In genomic region chr4:134018779-134019145, GRCm38 (mm10) we compare ENCODE assay signal across 11 mouse cellular contexts. TPM values are rescaled to one million over a fixed set of nuclear protein-coding genes. Genes with fewer than 3 reads are reported as not detected.
DNase-seq lines count a peak whose midpoint lies in the region; ATAC-seq lines count a peak whose summit lies in the region.
"Had no signal": no experiment of that assay in that cellular context is flagged by ENCODE, and none has a peak within 500 bp of the region (broad histone marks: within the 10 kb centered on the region; RNA-seq: fewer than 3 reads in every experiment).

Gene Lin28a, minus strand, starts transcription at chr4:134018841.

- intact Hi-C loops in left cerebral cortex, postnatal 14 days (cut with DNase I), result no loop called here

- ATAC-seq in kidney, embryonic 15.5 days (replicated peaks; ENCODE audit: low FRiP score), result no peak
- ATAC-seq in embryonic facial prominence, embryonic 14.5 days (ENCODE audit: low read depth), result no peak
- ATAC-seq in limb, embryonic 11.5 days (ENCODE audit: insufficient number of reproducible peaks, low FRiP score, low TSS enrichment, low read depth), result no peak
- ATAC-seq in neural tube, embryonic 13.5 days (ENCODE audit: low read depth), result no peak
- ATAC-seq in CD4-positive, CD25-positive, alpha-beta regulatory T cell, adult 4 months, result no peak

- H3K4me1 ChIP-seq in kidney, embryonic 15.5 days, result peaks cover 42% of the 10 kb centered on the region
- H3K4me1 ChIP-seq in embryonic facial prominence, embryonic 14.5 days (ENCODE audit: control insufficient read depth, insufficient read depth, low read length), result peaks cover 9% of the 10 kb centered on the region
- H3K4me1 ChIP-seq in limb, embryonic 11.5 days (ENCODE audit: control insufficient read depth, insufficient read depth, low read length), result peaks cover 43% of the 10 kb centered on the region
- H3K4me1 ChIP-seq in neural tube, embryonic 13.5 days (replicated peaks), result peaks cover 43% of the 10 kb centered on the region

- under 1% methylated on average over 9 of the region's 9 CpGs for WGBS in kidney, embryonic 15.5 days
- WGBS in embryonic facial prominence, embryonic 14.5 days, result 8% methylated on average over 5 of the region's 9 CpGs
- WGBS in limb, embryonic 11.5 days, result 0% methylated on average over 9 of the region's 9 CpGs
- WGBS in neural tube, embryonic 13.5 days, result 0% methylated on average over 9 of the region's 9 CpGs

- peaks cover 52% of the 10 kb centered on the region for H3K27me3 ChIP-seq in kidney, embryonic 15.5 days
- H3K27me3 ChIP-seq in embryonic facial prominence, embryonic 14.5 days (replicated peaks; ENCODE audit: control insufficient read depth, insufficient read depth, low read length), result peaks cover 41% of the 10 kb centered on the region
- no peaks in the 10 kb centered on the region for H3K27me3 ChIP-seq in limb, embryonic 11.5 days (ENCODE audit: control insufficient read depth, insufficient read depth, low read length)
- peaks cover 25% of the 10 kb centered on the region for H3K27me3 ChIP-seq in neural tube, embryonic 13.5 days

- peak within 1 kb of the TSS; percentile 25 for H3K4me3 ChIP-seq in kidney, embryonic 15.5 days (replicated peaks)
- peak within 1 kb of the TSS; percentile 23 for H3K4me3 ChIP-seq in embryonic facial prominence, embryonic 14.5 days (ENCODE audit: low read depth, low read length)
- peak within 1 kb of the TSS; percentile 30 for H3K4me3 ChIP-seq in limb, embryonic 11.5 days (ENCODE audit: low read depth, low read length)
- H3K4me3 ChIP-seq in neural tube, embryonic 13.5 days, result peak within 1 kb of the TSS; percentile 33

- H3K36me3 ChIP-seq in kidney, embryonic 15.5 days, result no peaks in the 10 kb centered on the region
- no peaks in the 10 kb centered on the region for H3K36me3 ChIP-seq in embryonic facial prominence, embryonic 14.5 days (ENCODE audit: control insufficient read depth, insufficient read depth, low read length)
- H3K36me3 ChIP-seq in limb, embryonic 11.5 days (ENCODE audit: control insufficient read depth, insufficient read depth, low read length), result no peaks in the 10 kb centered on the region
- no peaks in the 10 kb centered on the region for H3K36me3 ChIP-seq in neural tube, embryonic 13.5 days

- H3K9me3 ChIP-seq in kidney, embryonic 15.5 days (replicated peaks), result no peaks in the 10 kb centered on the region
- no peaks in the 10 kb centered on the region for H3K9me3 ChIP-seq in embryonic facial prominence, embryonic 14.5 days (ENCODE audit: control insufficient read depth, low read length)
- no peaks in the 10 kb centered on the region for H3K9me3 ChIP-seq in limb, embryonic 11.5 days (ENCODE audit: control insufficient read depth, low read length)
- no peaks in the 10 kb centered on the region for H3K9me3 ChIP-seq in neural tube, embryonic 13.5 days

- peak within 1 kb of the TSS; percentile 54 for H3K4me2 ChIP-seq in kidney, embryonic 15.5 days
- H3K4me2 ChIP-seq in embryonic facial prominence, embryonic 14.5 days (ENCODE audit: low read depth, low read length), result peak within 1 kb of the TSS; percentile 38
- H3K4me2 ChIP-seq in limb, embryonic 11.5 days (ENCODE audit: low read depth, severe bottlenecking), result peak within 1 kb of the TSS; percentile 76
- H3K4me2 ChIP-seq in neural tube, embryonic 13.5 days, result peak within 1 kb of the TSS; percentile 55

- H3K9ac ChIP-seq in kidney, embryonic 15.5 days, result no peak within 1 kb of the TSS
- H3K9ac ChIP-seq in embryonic facial prominence, embryonic 14.5 days (ENCODE audit: low read depth, low read length), result no peak within 1 kb of the TSS
- H3K9ac ChIP-seq in limb, embryonic 11.5 days (ENCODE audit: low read length), result peak within 1 kb of the TSS; percentile 45; the same call in 1 of the 2 replicates
- H3K9ac ChIP-seq in neural tube, embryonic 13.5 days, result peak within 1 kb of the TSS; percentile 39

- DNase-seq in kidney, adult 9 months, result no peak
- DNase-seq in embryonic facial prominence, embryonic 14.5 days (ENCODE audit: low spot score), result no peak
- DNase-seq in limb, embryonic 11.5 days (ENCODE audit: low spot score), result peak; percentile 57
- no peak for DNase-seq in left cerebral cortex, postnatal 14 days (ENCODE audit: low spot score in 2 of 2)
- DNase-seq in adipocyte (ENCODE audit: low spot score), result no peak
- DNase-seq: cerebellum, postnatal 36 days; kidney, postnatal 10 days had no signal

- H3K27ac ChIP-seq in kidney, embryonic 15.5 days, result no peak within 1 kb of the TSS
- no peak within 1 kb of the TSS for H3K27ac ChIP-seq in embryonic facial prominence, embryonic 14.5 days (replicated peaks; ENCODE audit: low read depth, low read length)
- peak within 1 kb of the TSS; percentile 91 for H3K27ac ChIP-seq in limb, embryonic 11.5 days (replicated peaks; ENCODE audit: low read depth, low read length)
- peak within 1 kb of the TSS; percentile 68 for H3K27ac ChIP-seq in neural tube, embryonic 13.5 days (replicated peaks)

RNA-seq across cellular contexts. Expression of gene Lin28a, which starts in this region (rescaled TPM):
- polyA plus RNA-seq in kidney, embryonic 15.5 days (2015; fragmentation: Nextera tagmentation; extraction: Ambion mirVana), result 0.17 and 0.18 TPM in 2 replicates
- not detected in 2 replicates for polyA plus RNA-seq in embryonic facial prominence, embryonic 14.5 days (2014; fragmentation: Nextera tagmentation; extraction: Ambion mirVana)
- 1.4 and 2.3 TPM in 2 replicates for polyA plus RNA-seq in limb, embryonic 11.5 days (2014; fragmentation: Nextera tagmentation; extraction: Ambion mirVana)
- 0.17 and 0.32 TPM in 2 replicates for polyA plus RNA-seq in neural tube, embryonic 13.5 days (2015; fragmentation: Nextera tagmentation; extraction: Ambion mirVana)
- total RNA-seq in left cerebral cortex, postnatal 14 days (2021), result not detected
- not detected for polyA plus RNA-seq in CD4-positive, CD25-positive, alpha-beta regulatory T cell, adult 4 months (2017; shearing (Covaris generic))
- total RNA-seq: MEL had no signal

Comparison
In these comparisons a context has a peak if more than half of its experiments do, and no peak if none do; other contexts are left out.
1. H3K27ac ChIP-seq: peak in limb, embryonic 11.5 days (single experiment) and neural tube, embryonic 13.5 days (single experiment); none in kidney, embryonic 15.5 days (single experiment) and embryonic facial prominence, embryonic 14.5 days (single experiment).
2. H3K9ac ChIP-seq: peak in limb, embryonic 11.5 days (single experiment) and neural tube, embryonic 13.5 days (single experiment); none in kidney, embryonic 15.5 days (single experiment) and embryonic facial prominence, embryonic 14.5 days (single experiment).
3. Peak in every context shown above with its lines, with median percentiles within 50 percentile points of each other: H3K4me2 ChIP-seq and H3K4me3 ChIP-seq.